Mouse (Mus musculus): Measurements from ENCODE around the gene Obscn. TPM values are rescaled to one million over a fixed set of nuclear protein-coding genes. Genes with fewer than 3 reads are reported as not detected.
A peak's percentile ranks its signal among the peaks of the same experiment; 100 is the strongest.

The Obscn gene
- total and polyA plus RNA-seq, 2 experiments from 2014 or later, result 0.38 to 2.1 TPM

- no peak for ATAC-seq (ENCODE audit: low FRiP score)
Observed at GRCm38 (mm10) chr11:59155900-59156299, 19.7 kb upstream of the Obscn start.

GRCm38 (mm10) chr11:59154220-59154619, 18.0 kb upstream of the Obscn start:
- Histone ChIP-seq H3K27me3 (ENCODE audit: insufficient read depth, low read length) (no peaks in the 10 kb centered on the region), H3K27ac (ENCODE audit: low read depth, low read length) (no peak overlapping the region), H3K4me2 (ENCODE audit: low read depth, low read length, poor library complexity, severe bottlenecking) (no peak overlapping the region), H3K9me3 (ENCODE audit: low read length) (no peaks in the 10 kb centered on the region), H3K9ac (replicated peaks; ENCODE audit: low read length, poor library complexity, severe bottlenecking) (no peak overlapping the region), H3K4me1 (ENCODE audit: insufficient read depth, low read length) (no peaks in the 10 kb centered on the region), H3K36me3 (ENCODE audit: insufficient read depth, low read length) (peaks cover 23% of the 10 kb centered on the region), H3K4me3 (ENCODE audit: low read depth, low read length) (no peak overlapping the region)
- 90% methylated on average over 7 of the region's 7 CpGs for WGBS
- DNase-seq (ENCODE audit: low spot score), result no peak
- TF ChIP-seq CTCF (IDR thresholded peaks at IDR 0.05), result no peak
- no peak for ATAC-seq (ENCODE audit: low FRiP score)

More at GRCm38 (mm10) chr11:59155900-59156299, 19.7 kb upstream of the Obscn start:
- TF ChIP-seq CTCF (IDR thresholded peaks at IDR 0.05), result no peak
- Histone ChIP-seq H3K9me3 (ENCODE audit: low read length) (no peaks in the 10 kb centered on the region), H3K4me2 (ENCODE audit: low read depth, low read length, poor library complexity, severe bottlenecking) (no peak overlapping the region), H3K4me1 (ENCODE audit: insufficient read depth, low read length) (no peaks in the 10 kb centered on the region), H3K36me3 (ENCODE audit: insufficient read depth, low read length) (peaks cover 26% of the 10 kb centered on the region), H3K4me3 (ENCODE audit: low read depth, low read length) (no peak overlapping the region), H3K9ac (replicated peaks; ENCODE audit: low read length, poor library complexity, severe bottlenecking) (no peak overlapping the region), H3K27me3 (ENCODE audit: insufficient read depth, low read length) (no peaks in the 10 kb centered on the region), H3K27ac (ENCODE audit: low read depth, low read length) (no peak overlapping the region)
- no peak for DNase-seq (ENCODE audit: low spot score)
- 89% methylated on average over 5 of the region's 5 CpGs for WGBS

- no peak for DNase-seq (ENCODE audit: low spot score)
- H3K9me3 ChIP-seq (ENCODE audit: low read length), result no peaks in the 10 kb centered on the region
- H3K27me3 ChIP-seq (ENCODE audit: insufficient read depth, low read length), result no peaks in the 10 kb centered on the region
- H3K9ac ChIP-seq (replicated peaks; ENCODE audit: low read length, poor library complexity, severe bottlenecking), result no peak overlapping the region
- H3K4me2 ChIP-seq (ENCODE audit: low read depth, low read length, poor library complexity, severe bottlenecking), result no peak overlapping the region
- 30% methylated on average over 3 of the region's 3 CpGs for WGBS
- peaks cover 11% of the 10 kb centered on the region for H3K36me3 ChIP-seq (ENCODE audit: insufficient read depth, low read length)
- no peak overlapping the region for H3K4me3 ChIP-seq (ENCODE audit: low read depth, low read length)
- H3K4me1 ChIP-seq (ENCODE audit: insufficient read depth, low read length), result no peaks in the 10 kb centered on the region
- peak; percentile 39; the same call in 1 of the 2 replicates for TF ChIP-seq CTCF (IDR thresholded peaks at IDR 0.05)
- ATAC-seq (ENCODE audit: low FRiP score), result no peak
- no peak overlapping the region for H3K27ac ChIP-seq (ENCODE audit: low read depth, low read length)
Observed at GRCm38 (mm10) chr11:59151729-59152128, 15.5 kb upstream of the Obscn start.

GRCm38 (mm10) chr11:59149302-59149701, 13.1 kb upstream of the Obscn start:
- DNase-seq (ENCODE audit: low spot score) (no peak), ATAC-seq (ENCODE audit: low FRiP score) (no peak)
- no peak for TF ChIP-seq CTCF (IDR thresholded peaks at IDR 0.05)
- no peak overlapping the region for H3K4me2 ChIP-seq (ENCODE audit: low read depth, low read length, poor library complexity, severe bottlenecking)
- no peak overlapping the region for H3K27ac ChIP-seq (ENCODE audit: low read depth, low read length)
- no peak overlapping the region for H3K9ac ChIP-seq (replicated peaks; ENCODE audit: low read length, poor library complexity, severe bottlenecking)
- 47% methylated on average over 3 of the region's 3 CpGs for WGBS
- no peaks in the 10 kb centered on the region for H3K27me3 ChIP-seq (ENCODE audit: insufficient read depth, low read length)
- no peaks in the 10 kb centered on the region for H3K36me3 ChIP-seq (ENCODE audit: insufficient read depth, low read length)
- no peaks in the 10 kb centered on the region for H3K4me1 ChIP-seq (ENCODE audit: insufficient read depth, low read length)
- H3K4me3 ChIP-seq (ENCODE audit: low read depth, low read length), result no peak overlapping the region
- no peaks in the 10 kb centered on the region for H3K9me3 ChIP-seq (ENCODE audit: low read length)

GRCm38 (mm10) chr11:59142962-59143361, 6.8 kb upstream of the Obscn start:
- Histone ChIP-seq H3K27me3 (ENCODE audit: insufficient read depth, low read length) (no peaks in the 10 kb centered on the region; the same call in 1 of the 2 replicates), H3K4me2 (ENCODE audit: low read depth, low read length, poor library complexity, severe bottlenecking) (no peak overlapping the region), H3K9ac (replicated peaks; ENCODE audit: low read length, poor library complexity, severe bottlenecking) (no peak overlapping the region), H3K4me1 (ENCODE audit: insufficient read depth, low read length) (no peaks in the 10 kb centered on the region), H3K9me3 (ENCODE audit: low read length) (no peaks in the 10 kb centered on the region), H3K27ac (ENCODE audit: low read depth, low read length) (no peak overlapping the region), H3K4me3 (ENCODE audit: low read depth, low read length) (no peak overlapping the region), H3K36me3 (ENCODE audit: insufficient read depth, low read length) (no peaks in the 10 kb centered on the region)
- no peak for ATAC-seq (ENCODE audit: low FRiP score)
- no peak for TF ChIP-seq CTCF (IDR thresholded peaks at IDR 0.05)
- WGBS, result 85% methylated on average over 5 of the region's 5 CpGs
- no peak for DNase-seq (ENCODE audit: low spot score)

GRCm38 (mm10) chr11:59141772-59142370, 5.7 kb upstream of the Obscn start:
- H3K27me3 ChIP-seq (ENCODE audit: insufficient read depth, low read length), result peaks cover 10% of the 10 kb centered on the region
- H3K36me3 ChIP-seq (ENCODE audit: insufficient read depth, low read length), result no peaks in the 10 kb centered on the region
- 13% methylated on average over 12 of the region's 14 CpGs for WGBS
- no peak overlapping the region for H3K27ac ChIP-seq (ENCODE audit: low read depth, low read length)
- no peak overlapping the region for H3K9ac ChIP-seq (replicated peaks; ENCODE audit: low read length, poor library complexity, severe bottlenecking)
- H3K4me2 ChIP-seq (ENCODE audit: low read depth, low read length, poor library complexity, severe bottlenecking), result peak overlapping the region; percentile 20; the same call in 1 of the 2 replicates
- no peak overlapping the region for H3K4me3 ChIP-seq (ENCODE audit: low read depth, low read length)
- no peak for DNase-seq (ENCODE audit: low spot score)
- TF ChIP-seq CTCF (IDR thresholded peaks at IDR 0.05), result no peak
- ATAC-seq (ENCODE audit: low FRiP score), result no peak
- no peaks in the 10 kb centered on the region for H3K4me1 ChIP-seq (ENCODE audit: insufficient read depth, low read length)
- no peaks in the 10 kb centered on the region for H3K9me3 ChIP-seq (ENCODE audit: low read length)

Data from midbrain, postnatal 0 days (tissue).